Mouse (Mus musculus) left cerebral cortex, adult 2 months (tissue): ENCODE data around the gene Gm867. TPM values are rescaled to one million over a fixed set of nuclear protein-coding genes. Genes with fewer than 3 reads are reported as not detected.
A peak's percentile ranks its signal among the peaks of the same experiment; 100 is the strongest.

Experiments used
- DNase-seq, 2 experiments: peaks; one replicate each; pipeline ENCODE4 v3.0.0; 2021 to 2022; ENCODE audit warnings: low spot score in 2 of 2, mixed read lengths in 1 of 2; ENCODE audit errors: extremely low spot score in 1 of 2
- H3K27ac ChIP-seq: fragments of 200-600 bp; 2 replicates; pipeline ENCODE4 v1.8.1; 2022
- H3K4me3 ChIP-seq: fragments of 200-600 bp; 2 replicates; pipeline ENCODE4 v1.8.1; 2022
- CTCF ChIP-seq: fragments of 200-600 bp; IDR thresholded peaks from 2 replicates; pipeline ENCODE4 v1.8.1; 2022; ENCODE audit warnings: antibody characterized with exemption, mild to moderate bottlenecking, moderate library complexity
- intact Hi-C: fragments of 180-260 bp; cut with DNase I; formaldehyde crosslinking; loops from one replicate; pipeline ENCODE4 v1.15.1; 2025
- long read RNA-seq, 2 experiments: library from polyadenylated mRNA; stranded (forward); transcript quantifications; one replicate each; pipeline ENCODE4 v2.0.0; 2021; ENCODE audit warnings: borderline mapping rate in 2 of 2
- total RNA-seq, 2 experiments: library from RNA; stranded (reverse); gene quantifications; 2 replicates each; pipeline ENCODE4 v1.2.3; 2021

Gene Gm867
- under 1 TPM in 1 of 2 experiments, not detected in 1; 0.51 TPM for total RNA-seq
- long read RNA-seq, experiment 1: 0 reads
- long read RNA-seq, experiment 2: 0 reads

- no peak for DNase-seq
- intact Hi-C loops: no loop called here
- Histone ChIP-seq H3K4me3 (no peak within 1 kb of the TSS), H3K27ac (no peak within 1 kb of the TSS)
- no peak for TF ChIP-seq CTCF
Observed at GRCm38 (mm10) chr10:75940520-75940919, at the start of gene Gm867. Gm867 (minus strand) TSS chr10:75940672.

GRCm38 (mm10) chr10:75979432-75979831 is 39.0 kb upstream of the Gm867 start:
- no peak for DNase-seq
- Histone ChIP-seq H3K4me3 (no peak overlapping the region), H3K27ac (no peak overlapping the region)
- no peak for TF ChIP-seq CTCF
- intact Hi-C loops: loop anchor here (10.0 kb wide), 1 partner anchor 225 kb away; no protein-coding TSS in a partner anchor

GRCm38 (mm10) chr10:75978835-75979157 is 38.3 kb upstream of the Gm867 start:
- TF ChIP-seq CTCF: no peak
- DNase-seq: no peak
- H3K4me3 ChIP-seq: no peak overlapping the region
- H3K27ac ChIP-seq: no peak overlapping the region
- intact Hi-C loops: loop anchor here (10.0 kb wide), 1 partner anchor 226 kb away; no protein-coding TSS in a partner anchor

- no peak for DNase-seq
- H3K4me3 ChIP-seq: no peak overlapping the region
- no peak overlapping the region for H3K27ac ChIP-seq
- intact Hi-C loops: loop anchor here (10.0 kb wide), 1 partner anchor 227 kb away; no protein-coding TSS in a partner anchor
- TF ChIP-seq CTCF: no peak
Observed at GRCm38 (mm10) chr10:75978119-75978834, 37.8 kb upstream of the Gm867 start.

- no peak for DNase-seq
- intact Hi-C loops: loop anchor here (10.0 kb wide), 1 partner anchor 230 kb away; no protein-coding TSS in a partner anchor
- Histone ChIP-seq H3K27ac (no peak overlapping the region), H3K4me3 (no peak overlapping the region)
- peak; percentile 52 for TF ChIP-seq CTCF
Observed at GRCm38 (mm10) chr10:75975216-75975615, 34.7 kb upstream of the Gm867 start.

- no peak for TF ChIP-seq CTCF
- Histone ChIP-seq H3K27ac (no peak overlapping the region), H3K4me3 (no peak overlapping the region)
- intact Hi-C loops: loop anchor here (10.0 kb wide), 1 partner anchor 231 kb away; no protein-coding TSS in a partner anchor
- no peak for DNase-seq
Observed at GRCm38 (mm10) chr10:75973846-75974245, 33.4 kb upstream of the Gm867 start.

GRCm38 (mm10) chr10:75954381-75954811 is 13.9 kb upstream of the Gm867 start, which contains the start of gene Gm5134:
Gm5134 (plus strand) TSS chr10:75954514.
- TF ChIP-seq CTCF: no peak
- Histone ChIP-seq H3K27ac (no peak within 1 kb of the TSS), H3K4me3 (no peak within 1 kb of the TSS)
- DNase-seq: no peak
- intact Hi-C loops: loop anchor here (10.0 kb wide), 1 partner anchor 770 kb away; no protein-coding TSS in a partner anchor

- Histone ChIP-seq H3K4me3 (peak overlapping the region; percentile 37), H3K27ac (no peak overlapping the region)
- peak; percentile 78 for TF ChIP-seq CTCF
- DNase-seq: no peak
- intact Hi-C loops: loop anchor here (1.0 to 10.0 kb wide), 6 partner anchors 31 to 767 kb away; partner anchors contain the start of gene Smarcb1
Observed at GRCm38 (mm10) chr10:75951424-75952050, 11.1 kb upstream of the Gm867 start.

- DNase-seq: no peak
- intact Hi-C loops: loop anchor here (1.0 to 10.0 kb wide), 6 partner anchors 30 to 766 kb away; partner anchors contain the start of gene Smarcb1
- H3K4me3 ChIP-seq: peak overlapping the region; percentile 37
- no peak overlapping the region for H3K27ac ChIP-seq
- TF ChIP-seq CTCF: no peak
Observed at GRCm38 (mm10) chr10:75950791-75951210, 10.3 kb upstream of the Gm867 start.

GRCm38 (mm10) chr10:75949053-75950045 is 8.9 kb upstream of the Gm867 start:
- DNase-seq: no peak
- no peak overlapping the region for H3K27ac ChIP-seq
- intact Hi-C loops: loop anchor here (2.0 to 10.0 kb wide), 3 partner anchors 29 to 765 kb away; partner anchors contain the start of gene Smarcb1
- no peak overlapping the region for H3K4me3 ChIP-seq
- no peak for TF ChIP-seq CTCF

- Histone ChIP-seq H3K4me3 (no peak overlapping the region), H3K27ac (no peak overlapping the region)
- DNase-seq: no peak
- intact Hi-C loops: no loop called here
- TF ChIP-seq CTCF: no peak
Observed at GRCm38 (mm10) chr10:75948079-75948478, 7.6 kb upstream of the Gm867 start.
